Comparison of ENCODE assay signal across 12 mouse cellular contexts in the genomic region with DNA sequence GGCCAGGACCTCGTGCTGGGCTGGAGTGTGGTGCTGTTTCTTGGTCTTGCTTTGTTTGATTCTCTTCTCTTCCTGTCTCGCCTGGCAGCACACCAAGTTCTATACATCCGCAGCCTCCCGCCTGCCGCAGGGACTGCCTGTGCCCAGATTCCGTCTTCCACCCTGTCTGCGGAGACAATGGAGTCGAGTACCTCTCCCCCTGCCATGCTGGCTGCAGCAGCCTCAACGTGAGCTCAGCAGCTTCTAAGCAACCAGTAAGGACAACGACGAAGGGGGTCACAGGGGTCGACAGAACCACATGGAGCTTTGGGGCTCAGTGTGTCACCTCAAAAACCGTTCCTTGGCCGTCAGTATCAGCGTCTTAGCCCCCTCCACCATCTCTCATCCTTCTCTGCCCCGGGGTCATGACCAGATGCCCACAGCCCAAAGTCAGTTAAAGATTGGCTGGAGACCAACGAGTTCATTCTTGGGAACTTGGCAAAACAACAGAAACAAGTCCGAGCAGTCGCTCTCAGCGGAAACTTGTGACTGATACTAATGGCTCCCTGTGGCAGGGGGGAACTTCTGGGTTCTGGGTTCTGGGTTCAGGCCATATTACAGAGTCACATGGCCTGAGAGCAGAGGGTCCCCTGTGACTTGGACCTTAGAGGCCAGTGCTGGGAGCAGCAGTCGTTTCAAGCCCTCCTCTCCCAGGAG. TPM values are rescaled to one million over a fixed set of nuclear protein-coding genes. Genes with fewer than 3 reads are reported as not detected.
DNase-seq lines count a peak whose midpoint lies in the region; ATAC-seq and TF ChIP-seq lines count a peak whose summit lies in the region.
"Had no signal": no experiment of that assay in that cellular context is flagged by ENCODE, and none has a peak within 500 bp of the region (broad histone marks: within the 10 kb centered on the region; RNA-seq: fewer than 3 reads in every experiment).

No protein-coding gene starts in this region.

- no peak overlapping the region for H3K9ac ChIP-seq in midbrain, embryonic 11.5 days (ENCODE audit: low read length)
- no peak overlapping the region for H3K9ac ChIP-seq in midbrain, embryonic 15.5 days
- H3K9ac ChIP-seq in heart, embryonic 15.5 days: no peak overlapping the region
- no peak overlapping the region for H3K9ac ChIP-seq in kidney, embryonic 16.5 days (replicated peaks; ENCODE audit: low read length)
- H3K9ac ChIP-seq: intestine, embryonic 15.5 days had no signal

- H3K27me3 ChIP-seq in midbrain, embryonic 11.5 days (ENCODE audit: control insufficient read depth, insufficient read depth, low read length): no peaks in the 10 kb centered on the region
- no peaks in the 10 kb centered on the region for H3K27me3 ChIP-seq in midbrain, embryonic 15.5 days (replicated peaks)
- no peaks in the 10 kb centered on the region for H3K27me3 ChIP-seq in heart, embryonic 15.5 days
- H3K27me3 ChIP-seq in kidney, embryonic 16.5 days (ENCODE audit: insufficient read depth, low read length): no peaks in the 10 kb centered on the region
- H3K27me3 ChIP-seq: intestine, embryonic 15.5 days had no signal

- ATAC-seq in midbrain, embryonic 11.5 days (ENCODE audit: low FRiP score): no peak
- no peak for ATAC-seq in midbrain, embryonic 15.5 days (replicated peaks)
- peak; percentile 68 for ATAC-seq in heart, embryonic 15.5 days (replicated peaks; ENCODE audit: insufficient number of reproducible peaks, insufficient read depth, low FRiP score, low read depth)
- peak; percentile 49 for ATAC-seq in kidney, embryonic 16.5 days (ENCODE audit: low FRiP score, low TSS enrichment)
- ATAC-seq: intestine, embryonic 15.5 days had no signal

- no peaks in the 10 kb centered on the region for H3K9me3 ChIP-seq in midbrain, embryonic 11.5 days (ENCODE audit: control insufficient read depth, low read length)
- no peaks in the 10 kb centered on the region for H3K9me3 ChIP-seq in midbrain, embryonic 15.5 days
- no peaks in the 10 kb centered on the region for H3K9me3 ChIP-seq in heart, embryonic 15.5 days (replicated peaks)
- H3K9me3 ChIP-seq in kidney, embryonic 16.5 days (ENCODE audit: low read length): no peaks in the 10 kb centered on the region
- H3K9me3 ChIP-seq: intestine, embryonic 15.5 days had no signal

- 83% methylated on average over 21 of the region's 21 CpGs for WGBS in midbrain, embryonic 11.5 days
- 69% methylated on average over 21 of the region's 21 CpGs for WGBS in midbrain, embryonic 15.5 days
- 52% methylated on average over 21 of the region's 21 CpGs for WGBS in heart, embryonic 15.5 days
- 65% methylated on average over 21 of the region's 21 CpGs for WGBS in kidney, embryonic 16.5 days

- no peaks in the 10 kb centered on the region for H3K36me3 ChIP-seq in midbrain, embryonic 11.5 days (ENCODE audit: control insufficient read depth, insufficient read depth, low read length)
- no peaks in the 10 kb centered on the region for H3K36me3 ChIP-seq in midbrain, embryonic 15.5 days (replicated peaks)
- H3K36me3 ChIP-seq in heart, embryonic 15.5 days: no peaks in the 10 kb centered on the region
- no peaks in the 10 kb centered on the region for H3K36me3 ChIP-seq in kidney, embryonic 16.5 days (ENCODE audit: insufficient read depth, low read length)
- H3K36me3 ChIP-seq: intestine, embryonic 15.5 days had no signal

- no peaks in the 10 kb centered on the region for H3K4me1 ChIP-seq in midbrain, embryonic 11.5 days (ENCODE audit: control insufficient read depth, insufficient read depth, low read length)
- no peaks in the 10 kb centered on the region for H3K4me1 ChIP-seq in midbrain, embryonic 15.5 days
- H3K4me1 ChIP-seq in heart, embryonic 15.5 days (replicated peaks): peaks cover 22% of the 10 kb centered on the region
- H3K4me1 ChIP-seq in kidney, embryonic 16.5 days (ENCODE audit: insufficient read depth, low read length): peaks cover 12% of the 10 kb centered on the region

- H3K27ac ChIP-seq in midbrain, embryonic 11.5 days (ENCODE audit: low read depth, low read length): no peak overlapping the region
- no peak overlapping the region for H3K27ac ChIP-seq in midbrain, embryonic 15.5 days
- H3K27ac ChIP-seq in heart, embryonic 15.5 days: peak overlapping the region; percentile 56
- H3K27ac ChIP-seq in kidney, embryonic 16.5 days (ENCODE audit: low read length): no peak overlapping the region
- no peak overlapping the region for H3K27ac ChIP-seq in layer of hippocampus, adult 2 months
- H3K27ac ChIP-seq: intestine, embryonic 15.5 days had no signal

- no peak overlapping the region for H3K4me2 ChIP-seq in midbrain, embryonic 11.5 days
- H3K4me2 ChIP-seq in midbrain, embryonic 15.5 days: no peak overlapping the region
- H3K4me2 ChIP-seq in heart, embryonic 15.5 days: no peak overlapping the region
- H3K4me2 ChIP-seq in kidney, embryonic 16.5 days (replicated peaks; ENCODE audit: low read depth, low read length): no peak overlapping the region
- H3K4me2 ChIP-seq: intestine, embryonic 15.5 days; liver, embryonic 11.5 days had no signal

- TF ChIP-seq CTCF in layer of hippocampus, adult 2 months (conservative IDR thresholded peaks at IDR 0.05): no peak

- no peak overlapping the region for H3K4me3 ChIP-seq in midbrain, embryonic 11.5 days (ENCODE audit: low read depth, low read length)
- no peak overlapping the region for H3K4me3 ChIP-seq in midbrain, embryonic 15.5 days
- H3K4me3 ChIP-seq in heart, embryonic 15.5 days: no peak overlapping the region
- no peak overlapping the region for H3K4me3 ChIP-seq in kidney, embryonic 16.5 days (ENCODE audit: low read length)
- no peak overlapping the region for H3K4me3 ChIP-seq in layer of hippocampus, adult 2 months
- H3K4me3 ChIP-seq: intestine, embryonic 15.5 days; myocyte had no signal

- peak; percentile 39 for DNase-seq in midbrain, embryonic 11.5 days (ENCODE audit: low spot score, missing footprints)
- DNase-seq in lung, postnatal 4 days: peak; percentile 80 to 91
- no peak for DNase-seq in layer of hippocampus, adult 11-12 months (ENCODE audit: low spot score)
- DNase-seq in layer of hippocampus, adult 2 months (ENCODE audit: low spot score in 2 of 2): no peak
- DNase-seq: right cerebral cortex, postnatal 14 days had no signal

RNA-seq across cellular contexts. Expression of gene Rab6b, which starts 34.6 kb away (rescaled TPM):
- 16.5 and 16.7 TPM in 2 replicates for polyA plus RNA-seq in midbrain, embryonic 11.5 days (2014; fragmentation: Nextera tagmentation; extraction: Ambion mirVana)
- polyA plus RNA-seq in midbrain, embryonic 15.5 days (2015; fragmentation: Nextera tagmentation; extraction: Ambion mirVana): 107 and 110 TPM in 2 replicates
- 2.5 and 4.2 TPM in 2 replicates for polyA plus RNA-seq in heart, embryonic 15.5 days (2015; fragmentation: Nextera tagmentation; extraction: Ambion mirVana)
- 5.2 and 6.1 TPM in 2 replicates for polyA plus RNA-seq in kidney, embryonic 16.5 days (2015; fragmentation: Nextera tagmentation; extraction: Ambion mirVana)
- total RNA-seq in layer of hippocampus, adult 2 months (2021): 100 to 1,000 TPM; 429 to 449 TPM
- total RNA-seq: MEL had no signal

Comparison
In these comparisons a context has a peak if more than half of its experiments do, and no peak if none do; other contexts are left out.
1. ATAC-seq: peak in heart, embryonic 15.5 days (single experiment) and kidney, embryonic 16.5 days (single experiment); none in midbrain, embryonic 11.5 days (single experiment) and midbrain, embryonic 15.5 days (single experiment).
2. DNase-seq: peak in midbrain, embryonic 11.5 days (single experiment) and lung, postnatal 4 days (2 of 2); none in layer of hippocampus, adult 11-12 months (single experiment) and layer of hippocampus, adult 2 months (0 of 2).